Mouse (Mus musculus) left cerebral cortex, adult 9 months (tissue): ENCODE results near the gene Gan.

ENCODE experiments used
- DNase-seq, 2 experiments: peaks; one replicate each; pipeline ENCODE4 v3.0.0; 2022; ENCODE audit warnings: low spot score in 2 of 2

Gene Gan

DNA sequence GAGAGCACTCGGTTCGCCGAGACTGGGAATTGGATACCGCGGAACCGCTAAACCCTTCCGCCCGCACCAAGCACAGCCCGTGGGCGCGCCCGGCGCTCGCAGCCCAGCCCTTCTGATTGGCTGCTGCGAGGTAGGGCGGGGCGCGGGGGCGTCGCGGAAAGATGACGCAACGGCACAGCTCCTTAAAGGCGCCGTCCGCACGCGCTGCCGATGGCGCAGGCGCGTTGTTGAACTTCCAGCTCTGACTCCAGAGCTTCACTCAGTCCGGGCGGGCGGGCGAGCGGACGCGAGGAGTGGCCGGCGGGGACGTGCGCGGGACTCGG lies 205 bp upstream of the Gan start:
- DNase-seq, result peak; percentile 90 to 97

DNA sequence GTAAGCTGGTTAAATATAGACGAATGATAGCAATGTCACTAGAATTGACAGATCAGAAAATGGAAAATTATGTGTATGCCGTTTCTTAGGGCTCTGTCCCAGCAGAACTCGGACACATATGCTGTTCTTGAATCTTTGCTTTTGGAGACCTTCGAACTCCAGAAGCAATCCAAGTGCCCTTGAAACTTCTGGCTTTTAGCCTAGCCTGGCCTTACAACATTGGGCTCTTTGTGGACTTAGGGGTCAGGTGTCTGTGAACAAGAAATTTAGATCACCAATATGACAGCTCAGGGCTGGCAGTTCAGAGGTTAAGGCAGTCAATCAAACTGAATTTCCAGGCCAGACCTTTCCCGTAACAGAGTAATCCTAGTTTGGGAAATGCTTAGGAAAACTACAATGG lies 1.1 kb downstream of the Gan start:
- DNase-seq, result no peak

- DNase-seq, result no peak
Measured at GRCm38 (mm10) chr8:117164912-117165311, 7.0 kb downstream of the Gan start.

DNA sequence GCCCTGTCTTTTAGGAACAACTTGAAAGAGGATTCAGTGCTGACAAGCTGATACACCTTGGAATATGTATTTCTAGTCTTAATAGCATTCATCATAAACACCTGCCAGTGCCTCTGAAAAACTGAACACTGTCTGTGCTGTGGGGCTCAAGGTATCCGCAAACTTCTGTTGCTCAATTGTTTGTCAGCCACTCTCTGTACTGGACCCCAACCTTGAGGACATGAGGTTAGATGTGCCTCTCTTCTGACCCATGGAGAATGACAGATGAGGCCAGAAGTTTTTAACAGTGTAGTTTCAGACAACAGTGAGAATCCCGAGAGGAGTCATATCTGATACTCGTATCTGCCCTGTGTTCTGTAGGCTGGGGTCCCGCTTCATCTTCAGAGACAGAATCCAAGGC lies 7.6 kb downstream of the Gan start:
- DNase-seq, result no peak

GRCm38 (mm10) chr8:117166515-117166914 lies 8.6 kb downstream of the Gan start:
- DNase-seq, result no peak

GRCm38 (mm10) chr8:117167243-117167883 lies 9.4 kb downstream of the Gan start:
- DNase-seq, result no peak

GRCm38 (mm10) chr8:117168378-117168777 lies 10.4 kb downstream of the Gan start:
- DNase-seq, result no peak

GRCm38 (mm10) chr8:117171826-117172225 lies 13.9 kb downstream of the Gan start:
- no peak for DNase-seq

DNA sequence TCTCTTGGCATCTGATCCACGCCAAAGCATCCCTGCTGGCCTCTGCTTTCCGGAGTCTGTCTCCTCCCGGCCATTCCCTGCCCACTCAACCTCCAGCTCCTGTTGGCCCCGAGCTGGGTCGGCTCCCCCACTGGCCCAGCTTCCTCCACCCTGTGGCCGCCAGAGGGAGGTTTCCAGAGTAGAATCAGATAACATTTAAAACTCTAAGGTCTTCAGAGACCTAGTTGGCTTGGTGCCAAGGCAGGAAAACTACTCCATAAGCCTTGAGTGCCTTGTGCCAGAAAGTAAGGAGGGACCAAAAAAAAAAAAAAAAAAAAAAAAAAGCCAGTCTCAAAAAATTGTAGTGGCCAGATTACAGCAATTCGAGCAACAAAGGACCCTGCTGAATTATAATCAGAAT lies 15.0 kb downstream of the Gan start:
- no peak for DNase-seq

GRCm38 (mm10) chr8:117173690-117174089 lies 15.8 kb downstream of the Gan start:
- DNase-seq, result no peak

GRCm38 (mm10) chr8:117174536-117174935 lies 16.6 kb downstream of the Gan start:
- no peak for DNase-seq

DNA sequence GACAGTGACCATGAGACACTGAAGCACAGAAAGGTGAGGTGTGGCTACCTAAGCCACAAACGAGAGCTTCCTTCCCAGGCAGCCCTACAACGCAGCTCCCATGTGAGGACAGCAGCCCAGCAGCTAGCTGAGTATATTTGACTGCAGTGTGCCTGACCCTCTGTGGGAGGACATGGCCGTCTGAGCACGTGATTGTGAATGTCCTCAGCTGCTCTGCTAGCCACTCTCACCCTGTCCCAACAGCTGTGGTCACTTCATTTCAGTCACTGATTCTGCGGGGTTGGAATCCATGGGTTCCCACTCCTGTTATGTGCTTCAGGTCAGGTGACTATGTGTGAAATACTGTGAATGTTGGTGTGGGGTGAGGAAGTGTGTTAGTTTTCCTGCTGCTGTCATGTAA lies 18.4 kb downstream of the Gan start:
- no peak for DNase-seq

- no peak for DNase-seq
Measured at GRCm38 (mm10) chr8:117177236-117177635, 19.3 kb downstream of the Gan start.

- DNase-seq, result no peak
Measured at GRCm38 (mm10) chr8:117178039-117178438, 20.1 kb downstream of the Gan start.

DNA sequence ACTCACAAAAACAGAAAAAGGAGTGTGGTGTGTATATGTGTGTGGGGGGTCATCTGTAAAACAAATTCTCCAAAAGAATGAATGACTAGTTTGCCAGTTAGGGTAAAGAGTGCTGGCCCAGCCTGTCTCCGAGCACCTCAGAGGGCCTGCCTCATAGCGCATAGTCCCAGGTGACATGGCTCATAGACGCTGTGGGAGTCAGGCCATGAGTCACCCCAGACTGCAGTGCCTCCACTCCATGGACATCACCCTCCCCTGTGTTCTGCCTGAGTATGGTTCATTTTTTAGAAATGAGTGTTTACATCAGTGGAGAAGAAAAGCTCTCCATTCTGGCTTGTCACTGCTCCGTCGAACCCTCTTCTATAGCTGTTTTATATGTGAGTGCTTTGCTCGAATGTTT lies 20.7 kb downstream of the Gan start:
- no peak for DNase-seq

- DNase-seq, result no peak
Measured at GRCm38 (mm10) chr8:117182746-117183145, 24.8 kb downstream of the Gan start.

- DNase-seq, result no peak
Measured at GRCm38 (mm10) chr8:117183664-117184377, 25.9 kb downstream of the Gan start.

GRCm38 (mm10) chr8:117194355-117194754 lies 36.4 kb downstream of the Gan start:
- DNase-seq, result no peak

DNA sequence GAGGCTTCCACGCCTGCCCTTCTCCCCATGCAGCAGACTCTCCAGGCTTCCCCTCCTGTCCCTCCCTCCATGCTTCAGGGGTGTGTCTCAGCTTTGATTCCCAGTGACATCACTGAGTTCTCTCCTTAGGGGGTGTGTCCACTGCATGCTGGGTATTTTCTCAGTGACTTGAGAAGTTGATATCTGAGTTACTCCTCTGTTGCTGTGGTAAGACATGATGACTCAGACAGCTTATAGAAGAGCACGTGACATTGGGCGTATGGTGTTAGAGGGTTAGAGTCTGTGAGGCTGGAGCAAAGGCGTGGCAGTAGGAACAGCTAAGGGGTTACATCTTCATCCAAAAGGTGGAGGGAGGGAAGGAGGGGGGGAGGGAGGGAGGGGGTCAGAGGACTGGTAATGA lies 38.7 kb downstream of the Gan start:
- no peak for DNase-seq

GRCm38 (mm10) chr8:117197551-117197950 lies 39.6 kb downstream of the Gan start:
- DNase-seq, result no peak

DNA sequence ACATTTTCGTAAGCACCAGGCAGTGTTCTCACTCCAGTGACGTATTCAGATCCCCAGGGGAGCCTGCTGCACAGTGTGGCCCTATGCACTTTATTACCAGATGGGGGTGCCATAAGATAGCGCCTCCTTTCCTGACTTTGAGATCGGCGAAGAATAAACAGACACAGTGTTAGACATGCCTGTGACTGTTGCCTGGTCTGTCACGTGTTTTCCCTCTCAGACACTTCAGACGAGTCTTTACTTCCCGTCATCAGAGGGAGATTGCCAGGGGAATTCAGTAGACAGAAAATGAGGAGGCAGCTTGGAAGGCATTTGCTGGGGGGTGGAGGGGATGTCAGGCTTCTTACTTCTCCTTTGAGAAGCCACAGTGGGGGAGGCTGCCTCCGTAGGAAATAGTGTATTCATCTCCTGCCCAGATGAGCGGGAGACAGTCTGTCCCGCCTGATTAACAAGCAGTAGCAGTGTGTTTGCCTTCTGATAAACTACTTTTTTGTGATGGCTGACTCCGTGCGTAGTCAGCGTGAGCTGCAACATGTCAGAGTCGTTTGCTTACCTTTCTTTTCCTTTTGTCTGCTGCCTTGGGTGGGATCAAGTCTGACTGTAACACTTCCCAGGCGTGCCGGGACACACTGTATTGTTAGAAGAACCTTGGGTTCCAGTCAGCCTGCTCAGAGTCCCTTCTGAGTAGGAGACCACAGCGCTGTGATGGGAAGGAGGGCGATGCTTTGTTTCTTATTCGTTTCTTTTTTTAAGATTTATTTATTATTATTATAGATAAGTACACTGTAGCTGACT lies 40.4 kb downstream of the Gan start:
- peak; percentile 56 to 78 for DNase-seq

DNA sequence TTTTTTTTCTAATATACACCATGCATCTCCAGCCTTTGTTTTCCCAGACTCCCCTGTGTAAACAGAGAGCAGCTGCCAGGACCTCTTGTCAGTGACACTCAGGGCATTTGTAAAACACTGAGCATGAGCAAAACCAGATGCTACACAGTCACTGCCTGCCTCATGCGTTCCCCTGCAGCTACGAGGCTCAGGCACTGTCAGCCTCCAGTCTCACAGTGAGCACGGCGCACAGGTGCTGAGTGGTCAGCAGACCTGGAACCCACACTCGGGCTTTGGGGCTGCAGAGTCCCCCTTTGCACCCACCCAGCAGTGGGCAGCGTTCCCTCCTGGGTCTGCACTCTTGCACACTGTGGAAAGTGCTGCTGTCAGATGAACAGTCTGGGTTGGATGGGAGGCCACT lies 41.7 kb downstream of the Gan start:
- no peak for DNase-seq

GRCm38 (mm10) chr8:117200346-117200745 lies 42.4 kb downstream of the Gan start:
- no peak for DNase-seq
